15 mouse cellular contexts compared by ENCODE assay signal in genomic region chr8:127834006-127834405, GRCm38 (mm10).
DNase-seq lines count a peak whose midpoint lies in the region; ATAC-seq lines count a peak whose summit lies in the region.
"Had no signal": no experiment of that assay in that cellular context is flagged by ENCODE, and none has a peak within 500 bp of the region (broad histone marks: within the 10 kb centered on the region; RNA-seq: fewer than 3 reads in every experiment).

No protein-coding gene starts in this region.

- peak; percentile 62 to 77 for DNase-seq in heart, adult 18-20 months
- no peak for DNase-seq in heart, postnatal 36 days
- DNase-seq in lung, postnatal 4 days = no peak
- DNase-seq in fibroblast of lung, adult 2 months (ENCODE audit: low read depth) = peak; percentile 30
- peak; percentile 32 for DNase-seq in lung, postnatal 25 days (ENCODE audit: low spot score)
- no peak for DNase-seq in hindbrain, embryonic 10.5 days (ENCODE audit: low spot score)
- DNase-seq: cerebellum, postnatal 10 days; kidney, adult 9 months; layer of hippocampus, postnatal 36 days; spleen, adult 18-20 months had no signal

- no peaks in the 10 kb centered on the region for H3K36me3 ChIP-seq in lung, embryonic 16.5 days (ENCODE audit: control insufficient read depth, insufficient read depth, low read length)
- no peaks in the 10 kb centered on the region for H3K36me3 ChIP-seq in hindbrain, embryonic 10.5 days
- H3K36me3 ChIP-seq: hindbrain, embryonic 13.5 days; midbrain, embryonic 15.5 days had no signal

- no peaks in the 10 kb centered on the region for H3K27me3 ChIP-seq in lung, embryonic 16.5 days (ENCODE audit: control insufficient read depth, insufficient read depth, low read depth, low read length)
- no peaks in the 10 kb centered on the region for H3K27me3 ChIP-seq in hindbrain, embryonic 10.5 days (ENCODE audit: insufficient read depth, poor library complexity, severe bottlenecking)
- H3K27me3 ChIP-seq: hindbrain, embryonic 13.5 days; midbrain, embryonic 15.5 days had no signal

- no peak overlapping the region for H3K9ac ChIP-seq in lung, embryonic 16.5 days (ENCODE audit: low read length)
- H3K9ac ChIP-seq: hindbrain, embryonic 13.5 days; midbrain, embryonic 15.5 days had no signal

- 0 out of 2 replicates have a peak overlapping the region, but pooled peaks have one; percentile 44 for H3K27ac ChIP-seq in lung, embryonic 16.5 days (ENCODE audit: low read length)
- H3K27ac ChIP-seq in hindbrain, embryonic 10.5 days = no peak overlapping the region
- H3K27ac ChIP-seq: hindbrain, embryonic 13.5 days; midbrain, embryonic 15.5 days had no signal

- no peak overlapping the region for H3K4me3 ChIP-seq in lung, embryonic 16.5 days (ENCODE audit: low read length)
- H3K4me3 ChIP-seq in hindbrain, embryonic 10.5 days = no peak overlapping the region
- H3K4me3 ChIP-seq: hindbrain, embryonic 13.5 days; midbrain, embryonic 15.5 days had no signal

- 50% methylated on average over 3 of the region's 3 CpGs for WGBS in lung, embryonic 16.5 days
- WGBS in hindbrain, embryonic 10.5 days = 81% methylated on average over 3 of the region's 3 CpGs

- H3K9me3 ChIP-seq in lung, embryonic 16.5 days (ENCODE audit: control insufficient read depth, low read length) = no peaks in the 10 kb centered on the region
- no peaks in the 10 kb centered on the region for H3K9me3 ChIP-seq in hindbrain, embryonic 10.5 days
- H3K9me3 ChIP-seq: hindbrain, embryonic 13.5 days; midbrain, embryonic 15.5 days had no signal

- no peak overlapping the region for H3K4me2 ChIP-seq in lung, embryonic 16.5 days (ENCODE audit: low read depth, low read length)
- H3K4me2 ChIP-seq: hindbrain, embryonic 13.5 days; liver, embryonic 11.5 days; midbrain, embryonic 15.5 days had no signal

- H3K4me1 ChIP-seq in lung, embryonic 16.5 days (replicated peaks; ENCODE audit: control insufficient read depth, insufficient read depth, low read length) = no peaks in the 10 kb centered on the region
- H3K4me1 ChIP-seq in hindbrain, embryonic 10.5 days (replicated peaks) = no peaks in the 10 kb centered on the region
- H3K4me1 ChIP-seq: hindbrain, embryonic 13.5 days; midbrain, embryonic 15.5 days had no signal

- intact Hi-C loops in heart, postnatal 36 days (cut with DNase I) = loop anchor here (10.0 kb wide), 1 partner anchor 191 kb away; no protein-coding TSS in a partner anchor

- ATAC-seq in lung, embryonic 16.5 days (ENCODE audit: low read depth) = peak; percentile 88
- ATAC-seq: forebrain, embryonic 14.5 days; midbrain, embryonic 15.5 days had no signal

Comparison
In these comparisons a context has a peak if more than half of its experiments do, and no peak if none do; other contexts are left out.
1. DNase-seq: peak in heart, adult 18-20 months (2 of 2), fibroblast of lung, adult 2 months (single experiment) and lung, postnatal 25 days (single experiment); none in heart, postnatal 36 days (0 of 2), lung, postnatal 4 days (0 of 2) and hindbrain, embryonic 10.5 days (single experiment).